Mouse (Mus musculus): ENCODE results near the gene Mrpl21. TPM values are rescaled to one million over a fixed set of nuclear protein-coding genes. Genes with fewer than 3 reads are reported as not detected.

Gene Mrpl21
- polyA plus RNA-seq, 1 experiment from 2014 or later, result 99.8 TPM

GRCm38 (mm10) chr19:3325771-3326478 lies 43.2 kb downstream of the Mrpl21 start:
- H3K4me1 ChIP-seq, result peaks cover 74% of the 10 kb centered on the region

GRCm38 (mm10) chr19:3326479-3327047 lies 43.9 kb downstream of the Mrpl21 start:
- Histone ChIP-seq H3K4me1 (peaks cover 69% of the 10 kb centered on the region), H3K4me2 (no peak overlapping the region), H3K27me3 (replicated peaks) (no peaks in the 10 kb centered on the region), H3K9me3 (replicated peaks) (no peaks in the 10 kb centered on the region), H3K9ac (no peak overlapping the region), H3K36me3 (no peaks in the 10 kb centered on the region), H3K4me3 (no peak overlapping the region), H3K27ac (no peak overlapping the region)
- WGBS (ENCODE audit: insufficient replicate concordance), result 83% methylated on average over 12 of the region's 12 CpGs
- no peak for ATAC-seq

More at GRCm38 (mm10) chr19:3325771-3326478, 43.2 kb downstream of the Mrpl21 start:
- Histone ChIP-seq H3K27ac (peak overlapping the region; percentile 87), H3K9me3 (replicated peaks) (no peaks in the 10 kb centered on the region), H3K9ac (peak overlapping the region; percentile 63), H3K4me3 (peak overlapping the region; percentile 70), H3K4me2 (peak overlapping the region; percentile 100), H3K27me3 (replicated peaks) (no peaks in the 10 kb centered on the region), H3K36me3 (no peaks in the 10 kb centered on the region)
- 45% methylated on average over 15 of the region's 15 CpGs for WGBS (ENCODE audit: insufficient replicate concordance)
- ATAC-seq, result no peak

- WGBS (ENCODE audit: insufficient replicate concordance), result 58% methylated on average over 6 of the region's 6 CpGs
Measured at GRCm38 (mm10) chr19:3333247-3333646, 50.5 kb downstream of the Mrpl21 start.

GRCm38 (mm10) chr19:3333694-3334515 lies 51.2 kb downstream of the Mrpl21 start:
- Histone ChIP-seq H3K4me3 (peak overlapping the region; percentile 9; the same call in 1 of the 2 replicates), H3K4me1 (peaks cover 52% of the 10 kb centered on the region), H3K4me2 (peak overlapping the region; percentile 65), H3K9me3 (replicated peaks) (no peaks in the 10 kb centered on the region), H3K9ac (peak overlapping the region; percentile 58), H3K36me3 (no peaks in the 10 kb centered on the region), H3K27ac (peak overlapping the region; percentile 83), H3K27me3 (replicated peaks) (no peaks in the 10 kb centered on the region)
- WGBS (ENCODE audit: insufficient replicate concordance), result 50% methylated on average over 17 of the region's 17 CpGs
- ATAC-seq, result peak; percentile 65

More at GRCm38 (mm10) chr19:3333247-3333646, 50.5 kb downstream of the Mrpl21 start:
- no peak overlapping the region; the same call in 1 of the 2 replicates for H3K9ac ChIP-seq
- H3K4me3 ChIP-seq, result no peak overlapping the region
- 0 out of 2 replicates have a peak overlapping the region, but pooled peaks have one; percentile 83 for H3K27ac ChIP-seq
- H3K27me3 ChIP-seq (replicated peaks), result no peaks in the 10 kb centered on the region
- H3K4me2 ChIP-seq, result no peak overlapping the region
- peaks cover 59% of the 10 kb centered on the region for H3K4me1 ChIP-seq
- no peak for ATAC-seq
- no peaks in the 10 kb centered on the region for H3K9me3 ChIP-seq (replicated peaks)
- no peaks in the 10 kb centered on the region for H3K36me3 ChIP-seq

GRCm38 (mm10) chr19:3334550-3334949 lies 51.8 kb downstream of the Mrpl21 start:
- Histone ChIP-seq H3K27me3 (replicated peaks) (no peaks in the 10 kb centered on the region), H3K36me3 (no peaks in the 10 kb centered on the region), H3K4me2 (peak overlapping the region; percentile 65), H3K27ac (peak overlapping the region; percentile 83), H3K9me3 (replicated peaks) (no peaks in the 10 kb centered on the region), H3K4me3 (peak overlapping the region; percentile 9; the same call in 1 of the 2 replicates), H3K9ac (peak overlapping the region; percentile 58), H3K4me1 (peaks cover 46% of the 10 kb centered on the region)
- 18% methylated on average over 4 of the region's 4 CpGs for WGBS (ENCODE audit: insufficient replicate concordance)
- ATAC-seq, result peak; percentile 81

GRCm38 (mm10) chr19:3335917-3336316 lies 53.2 kb downstream of the Mrpl21 start:
- Histone ChIP-seq H3K4me3 (no peak overlapping the region), H3K9ac (no peak overlapping the region), H3K27me3 (replicated peaks) (no peaks in the 10 kb centered on the region), H3K4me1 (peaks cover 43% of the 10 kb centered on the region), H3K4me2 (no peak overlapping the region), H3K27ac (no peak overlapping the region), H3K9me3 (replicated peaks) (no peaks in the 10 kb centered on the region), H3K36me3 (no peaks in the 10 kb centered on the region)
- no peak for ATAC-seq
- 62% methylated on average over 1 of the region's 1 CpGs for WGBS (ENCODE audit: insufficient replicate concordance)

GRCm38 (mm10) chr19:3336485-3337255 lies 54.0 kb downstream of the Mrpl21 start:
- H3K36me3 ChIP-seq, result no peaks in the 10 kb centered on the region
- 64% methylated on average over 8 of the region's 8 CpGs for WGBS (ENCODE audit: insufficient replicate concordance)
- no peak for ATAC-seq
- H3K4me1 ChIP-seq, result peaks cover 43% of the 10 kb centered on the region
- H3K27me3 ChIP-seq (replicated peaks), result no peaks in the 10 kb centered on the region
- no peak overlapping the region for H3K4me3 ChIP-seq
- no peak overlapping the region for H3K9ac ChIP-seq
- no peak overlapping the region for H3K4me2 ChIP-seq
- no peaks in the 10 kb centered on the region for H3K9me3 ChIP-seq (replicated peaks)
- no peak overlapping the region for H3K27ac ChIP-seq

- H3K4me1 ChIP-seq, result peaks cover 25% of the 10 kb centered on the region
- no peak overlapping the region for H3K4me2 ChIP-seq
- 65% methylated on average over 8 of the region's 8 CpGs for WGBS (ENCODE audit: insufficient replicate concordance)
- no peaks in the 10 kb centered on the region for H3K36me3 ChIP-seq
- no peaks in the 10 kb centered on the region for H3K9me3 ChIP-seq (replicated peaks)
- no peak overlapping the region for H3K27ac ChIP-seq
- no peak overlapping the region for H3K9ac ChIP-seq
- no peak for ATAC-seq
- H3K4me3 ChIP-seq, result no peak overlapping the region
- H3K27me3 ChIP-seq (replicated peaks), result no peaks in the 10 kb centered on the region
Measured at GRCm38 (mm10) chr19:3339187-3339586, 56.5 kb downstream of the Mrpl21 start.

GRCm38 (mm10) chr19:3341021-3341420 lies 58.3 kb downstream of the Mrpl21 start:
- Histone ChIP-seq H3K9ac (no peak overlapping the region), H3K4me1 (peaks cover 6% of the 10 kb centered on the region; the same call in 1 of the 2 replicates), H3K36me3 (no peaks in the 10 kb centered on the region), H3K4me2 (no peak overlapping the region), H3K27me3 (replicated peaks) (no peaks in the 10 kb centered on the region), H3K9me3 (replicated peaks) (no peaks in the 10 kb centered on the region), H3K27ac (no peak overlapping the region), H3K4me3 (no peak overlapping the region)
- WGBS (ENCODE audit: insufficient replicate concordance), result 49% methylated on average over 3 of the region's 3 CpGs
- no peak for ATAC-seq
